Mouse (Mus musculus) ES-E14 (cell line): ENCODE data around the gene Midn. TPM values are rescaled to one million over a fixed set of nuclear protein-coding genes. Genes with fewer than 3 reads are reported as not detected.
A peak's percentile ranks its signal among the peaks of the same experiment; 100 is the strongest.

Experiments used
- DNase-seq: peaks from one replicate; pipeline ENCODE4 v3.0.0-alpha.2; 2013; ENCODE audit warnings: low read depth, low spot score
- H3K27ac ChIP-seq: 2 replicates; pipeline ENCODE4 v1.5.1; 2012; ENCODE audit warnings: low read depth, mild to moderate bottlenecking, low read length, moderate library complexity, mixed read lengths; ENCODE audit not compliant: poor library complexity, insufficient read depth, severe bottlenecking
- H3K36me3 ChIP-seq: 2 replicates; pipeline ENCODE4 v1.6.1; 2012; ENCODE audit warnings: mild to moderate bottlenecking, low read length, moderate library complexity, mixed read lengths; ENCODE audit not compliant: control insufficient read depth, poor library complexity, insufficient read depth, severe bottlenecking
- H3K4me1 ChIP-seq, 2 experiments: fragments of 150-350 bp in 1 of 2; sonication (generic) in 1 of 2; 2 replicates each; pipeline ENCODE4 v1.6.1; 2012; ENCODE audit warnings: low read length in 2 of 2, mild to moderate bottlenecking in 1 of 2, mixed read lengths in 1 of 2; ENCODE audit not compliant: control insufficient read depth in 2 of 2, insufficient read depth in 2 of 2, poor library complexity in 1 of 2
- H3K4me3 ChIP-seq, 2 experiments: fragments of 150-350 bp in 1 of 2; sonication (generic) in 1 of 2; 2 replicates each; pipeline ENCODE4 v1.5.1; 2012; ENCODE audit warnings: low read length in 2 of 2, low read depth in 1 of 2, mild to moderate bottlenecking in 1 of 2, mixed read lengths in 1 of 2; ENCODE audit not compliant: insufficient read depth in 1 of 2, poor library complexity in 1 of 2, severe bottlenecking in 1 of 2
- H3K9ac ChIP-seq: 2 replicates; pipeline ENCODE4 v1.6.1; 2012; ENCODE audit warnings: low read depth, mild to moderate bottlenecking, low read length, mixed read lengths; ENCODE audit not compliant: poor library complexity, insufficient read depth, severe bottlenecking
- H3K9me3 ChIP-seq: fragments of 150-350 bp; sonication (generic); 2 replicates; pipeline ENCODE4 v1.6.1; 2012; ENCODE audit warnings: low read depth, mild to moderate bottlenecking, low read length; ENCODE audit not compliant: control insufficient read depth, insufficient read depth
- CHD2 ChIP-seq: IDR thresholded peaks from 2 replicates; pipeline ENCODE4 v1.6.1; 2014; ENCODE audit warnings: mild to moderate bottlenecking, low read depth, low read length, inconsistent platforms
- HCFC1 ChIP-seq: IDR thresholded peaks from 2 replicates; pipeline ENCODE4 v1.6.1; 2012; ENCODE audit warnings: low read length, inconsistent platforms, borderline replicate concordance; ENCODE audit not compliant: insufficient read depth
- MAFK ChIP-seq: IDR thresholded peaks from 2 replicates; pipeline ENCODE4 v1.6.1; 2014; ENCODE audit warnings: mild to moderate bottlenecking, low read depth, low read length, inconsistent platforms; ENCODE audit not compliant: insufficient read depth
- ZC3H11A ChIP-seq: IDR thresholded peaks from 2 replicates; pipeline ENCODE4 v1.6.1; 2012; ENCODE audit warnings: low read depth, mild to moderate bottlenecking, inconsistent platforms, low read length, borderline replicate concordance
- ZNF384 ChIP-seq: IDR thresholded peaks from 2 replicates; pipeline ENCODE4 v1.6.1; 2012; ENCODE audit warnings: low read depth, low read length, inconsistent platforms
- in situ Hi-C, 2 experiments: fragments of 600-800 bp; cut with MboI; formaldehyde crosslinking; loops; one replicate each; pipeline ENCODE4 v1.15.1; 2025; ENCODE audit warnings: low sequenced_read_pairs in 2 of 2, inconsistent platforms in 1 of 2; ENCODE audit not compliant: unreplicated experiment in 2 of 2
- total RNA-seq: library from RNA; depleted of rRNA; stranded (reverse); fragments of 300-350 nt; gene quantifications from 2 replicates; pipeline ENCODE4 v1.2.3, GENCODE M21; 2012

The Midn gene
- total RNA-seq, 1 experiment, result 38.3 TPM

- peaks cover 36% of the 10 kb centered on the region for H3K36me3 ChIP-seq
- peak overlapping the region; percentile 95 for H3K9ac ChIP-seq
- no peak for DNase-seq
- H3K4me3 ChIP-seq, result peak overlapping the region; percentile 93 to 97
- in situ Hi-C loops, result loop anchor here in 1 of 2 experiments (25.0 kb wide), 1 partner anchor 130 kb away; the partner anchor contains the start of genes Abca7, Cnn2 and Tmem259
- TF ChIP-seq CHD2, result no peak
- H3K9me3 ChIP-seq, result no peaks in the 10 kb centered on the region
- peaks cover 2 to 12% of the 10 kb centered on the region in 2 experiments; a peak in 1 of 4 replicates for H3K4me1 ChIP-seq
- no peak overlapping the region for H3K27ac ChIP-seq
Observed at GRCm38 (mm10) chr10:80116927-80117691, 31.0 kb upstream of the Midn start.

GRCm38 (mm10) chr10:80117736-80118135, 30.3 kb upstream of the Midn start:
- peak overlapping the region; percentile 93 to 97; a peak in 2 of 4 replicates for H3K4me3 ChIP-seq
- H3K36me3 ChIP-seq, result peaks cover 37% of the 10 kb centered on the region
- H3K9ac ChIP-seq, result peak overlapping the region; percentile 95; the same call in 1 of the 2 replicates
- no peak overlapping the region for H3K27ac ChIP-seq
- H3K4me1 ChIP-seq, result peaks cover 2 to 12% of the 10 kb centered on the region in 2 experiments; a peak in 1 of 4 replicates
- DNase-seq, result no peak
- in situ Hi-C loops, result loop anchor here in 1 of 2 experiments (25.0 kb wide), 1 partner anchor 130 kb away; the partner anchor contains the start of genes Abca7, Cnn2 and Tmem259
- TF ChIP-seq ZC3H11A (no peak), HCFC1 (no peak)
- no peaks in the 10 kb centered on the region for H3K9me3 ChIP-seq

GRCm38 (mm10) chr10:80118552-80118951, 29.5 kb upstream of the Midn start:
- TF ChIP-seq MAFK, result no peak
- no peak for TF ChIP-seq ZNF384
- no peak for TF ChIP-seq ZC3H11A
- no peak for TF ChIP-seq HCFC1
- no peak for TF ChIP-seq CHD2
- no peak overlapping the region for H3K9ac ChIP-seq
- H3K36me3 ChIP-seq, result peaks cover 41% of the 10 kb centered on the region
- no peaks in the 10 kb centered on the region for H3K9me3 ChIP-seq
- no peak overlapping the region for H3K4me3 ChIP-seq
- in situ Hi-C loops, result loop anchor here in 1 of 2 experiments (25.0 kb wide), 1 partner anchor 131 kb away; the partner anchor contains the start of genes Abca7, Cnn2 and Tmem259
- H3K27ac ChIP-seq, result no peak overlapping the region
- peaks cover 2 to 12% of the 10 kb centered on the region in 2 experiments; a peak in 1 of 4 replicates for H3K4me1 ChIP-seq
- no peak for DNase-seq

GRCm38 (mm10) chr10:80120146-80120545, 27.9 kb upstream of the Midn start:
- TF ChIP-seq ZNF384, result no peak
- no peak for TF ChIP-seq ZC3H11A
- TF ChIP-seq HCFC1, result no peak
- no peak for TF ChIP-seq MAFK
- no peak for TF ChIP-seq CHD2
- in situ Hi-C loops, result loop anchor here in 1 of 2 experiments (25.0 kb wide), 1 partner anchor 133 kb away; the partner anchor contains the start of genes Abca7, Cnn2 and Tmem259

More at GRCm38 (mm10) chr10:80120146-80120545, 27.9 kb upstream of the Midn start:
- H3K9me3 ChIP-seq, result no peaks in the 10 kb centered on the region
- peaks cover 2 to 12% of the 10 kb centered on the region in 2 experiments; a peak in 1 of 4 replicates for H3K4me1 ChIP-seq
- no peak overlapping the region for H3K9ac ChIP-seq
- DNase-seq, result no peak
- no peak overlapping the region for H3K27ac ChIP-seq
- no peak overlapping the region for H3K4me3 ChIP-seq
- peaks cover 55% of the 10 kb centered on the region for H3K36me3 ChIP-seq
